Comparison of ENCODE assay signal across 25 mouse cellular contexts in genomic region chr17:85931955-85932354, GRCm38 (mm10).
"Had no signal": no experiment of that assay in that cellular context is flagged by ENCODE, and none has a peak within 500 bp of the region (broad histone marks: within the 10 kb centered on the region; RNA-seq: fewer than 3 reads in every experiment).

No protein-coding gene starts in this region.

- ATAC-seq: intestine, embryonic 16.5 days; liver, embryonic 12.5 days; midbrain, embryonic 16.5 days had no signal

- H3K36me3 ChIP-seq: liver, embryonic 12.5 days; liver, embryonic 15.5 days; lung, embryonic 15.5 days; midbrain, embryonic 13.5 days; neural tube, embryonic 13.5 days; stomach, embryonic 15.5 days had no signal

- H3K27ac ChIP-seq: left cerebral cortex, adult 2 months; liver, embryonic 12.5 days; liver, embryonic 15.5 days; lung, embryonic 15.5 days; midbrain, embryonic 13.5 days; neural tube, embryonic 13.5 days; stomach, embryonic 15.5 days had no signal

- H3K4me3 ChIP-seq: left cerebral cortex, adult 2 months; liver, embryonic 12.5 days; liver, embryonic 15.5 days; lung, embryonic 15.5 days; midbrain, embryonic 13.5 days; myocyte; neural tube, embryonic 13.5 days; stomach, embryonic 15.5 days had no signal

- H3K9ac ChIP-seq: liver, embryonic 12.5 days; liver, embryonic 15.5 days; lung, embryonic 15.5 days; midbrain, embryonic 13.5 days; neural tube, embryonic 13.5 days; stomach, embryonic 15.5 days had no signal

- H3K27me3 ChIP-seq: liver, embryonic 12.5 days; lung, embryonic 15.5 days; midbrain, embryonic 13.5 days; stomach, embryonic 15.5 days had no signal

- H3K4me1 ChIP-seq: liver, embryonic 15.5 days had no signal

- H3K9me3 ChIP-seq: liver, embryonic 15.5 days; lung, embryonic 15.5 days; midbrain, embryonic 13.5 days; neural tube, embryonic 13.5 days; stomach, embryonic 15.5 days had no signal

- DNase-seq: kidney, adult 18-20 months; kidney, adult 9 months; kidney, postnatal 14 days; kidney, postnatal 4 days; layer of hippocampus, postnatal 36 days; liver; lung, adult 18-20 months; lung, postnatal 10 days; lung, postnatal 4 days; retina, postnatal 1 day; right cerebral cortex, postnatal 25 days; spleen, adult 18-20 months; thymus, adult 2 months; thymus, postnatal 14 days; thymus, postnatal 4 days had no signal

- H3K4me2 ChIP-seq: liver, embryonic 12.5 days; liver, embryonic 15.5 days; lung, embryonic 15.5 days; midbrain, embryonic 13.5 days; neural tube, embryonic 13.5 days; stomach, embryonic 15.5 days had no signal
